Mouse (Mus musculus): ENCODE measurements around the gene Mst1.

- no peak for TF ChIP-seq CTCF (IDR thresholded peaks at IDR 0.05; ENCODE audit: control insufficient read depth, insufficient read depth, insufficient replicate concordance, low read depth, low read length)
- TF ChIP-seq POLR2A (IDR thresholded peaks at IDR 0.05; ENCODE audit: control insufficient read depth, low read depth, low read length), result no peak
Observed at GRCm38 (mm10) chr9:108032126-108032525, 48.1 kb upstream of the Mst1 start.

Measured in testis, adult 2 months (tissue).